Mouse (Mus musculus) megakaryocyte progenitor cell, adult 5-6 weeks (primary cell): ENCODE results near the gene Cab39l. TPM values are rescaled to one million over a fixed set of nuclear protein-coding genes. Genes with fewer than 3 reads are reported as not detected.

ENCODE experiments used
- ATAC-seq: replicated peaks from 2 replicates; pipeline ENCODE4 v1.8.0; 2016; ENCODE audit warnings: mild to moderate bottlenecking, moderate TSS enrichment, inconsistent platforms; ENCODE audit not compliant: poor library complexity
- total RNA-seq, 2 experiments: library from RNA; stranded (forward) in 1 of 2; stranded (reverse) in 1 of 2; fragments of 157-497, 149-512 nt in 1 of 2; fragments of 200-1000 nt in 1 of 2; gene quantifications; 2 replicates each; pipeline versions ENCODE4 v1.2.3 to v1.2.4; 2015 to 2017

Gene Cab39l
- total RNA-seq, 2 experiments from 2014 or later: 31.0 to 44.4 TPM

- ATAC-seq: no peak
Observed at GRCm38 (mm10) chr14:59497928-59498327, 57.2 kb downstream of the Cab39l start.

DNA sequence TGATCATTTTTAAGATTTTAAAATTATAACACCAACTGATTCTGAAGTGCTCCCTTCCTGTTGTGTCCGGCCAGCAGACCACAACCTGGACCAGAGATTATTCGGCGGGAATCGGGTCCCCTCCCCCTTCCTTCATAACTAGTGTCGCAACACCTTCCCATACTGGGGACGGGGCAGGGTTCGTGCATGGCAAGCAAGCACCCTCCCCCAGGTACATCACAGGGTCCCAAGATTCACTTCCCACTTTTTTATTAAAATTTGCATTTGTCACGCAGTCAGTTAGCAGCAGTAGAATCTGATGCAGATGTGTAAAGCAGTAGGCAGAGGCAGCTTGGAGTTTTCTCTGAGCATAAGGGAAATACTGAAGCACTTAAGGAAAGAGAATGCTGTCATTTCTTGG, 64.1 kb downstream of the Cab39l start:
- peak; percentile 88 for ATAC-seq

DNA sequence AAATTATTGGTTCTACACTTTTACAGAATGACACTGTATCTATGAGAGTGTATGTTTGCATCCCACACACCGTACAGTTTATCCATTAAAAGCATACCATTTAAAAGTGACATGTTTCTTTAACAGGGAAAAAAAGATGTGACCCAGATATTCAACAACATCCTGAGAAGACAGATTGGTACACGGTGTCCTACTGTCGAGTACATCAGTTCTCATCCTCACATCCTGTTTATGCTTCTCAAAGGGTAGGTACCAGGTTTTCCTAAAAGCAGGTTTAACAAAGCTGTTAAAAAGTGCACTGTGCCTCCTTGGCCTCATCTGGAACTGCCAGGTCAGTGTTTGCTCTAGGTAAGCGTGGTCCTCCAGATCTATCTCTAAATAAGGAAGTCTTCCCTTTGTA, 65.4 kb downstream of the Cab39l start:
- no peak for ATAC-seq

GRCm38 (mm10) chr14:59513922-59514444, 73.2 kb downstream of the Cab39l start:
- ATAC-seq: no peak

DNA sequence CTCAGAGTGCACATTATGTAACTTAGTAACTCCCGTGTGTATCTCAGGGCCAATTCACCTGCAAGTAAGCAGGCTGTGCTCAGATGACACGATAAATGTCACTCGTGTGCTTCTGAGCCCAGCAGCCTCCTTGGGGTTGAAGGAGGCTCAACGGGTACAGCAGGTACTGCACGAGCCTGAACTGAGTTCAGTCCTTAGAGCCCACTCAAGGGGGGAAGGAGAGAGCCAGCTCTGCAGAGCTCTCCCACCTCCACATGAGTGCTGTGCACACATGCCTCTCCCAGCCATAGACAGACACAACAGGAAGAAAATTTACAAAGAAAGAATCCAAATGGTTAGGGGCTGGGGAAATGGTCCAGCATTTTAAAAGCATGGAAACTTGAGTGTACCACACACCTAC, 85.1 kb downstream of the Cab39l start:
- no peak for ATAC-seq

GRCm38 (mm10) chr14:59530801-59531200, 90.0 kb downstream of the Cab39l start:
- no peak for ATAC-seq

GRCm38 (mm10) chr14:59532986-59533385, 92.2 kb downstream of the Cab39l start:
- no peak for ATAC-seq

DNA sequence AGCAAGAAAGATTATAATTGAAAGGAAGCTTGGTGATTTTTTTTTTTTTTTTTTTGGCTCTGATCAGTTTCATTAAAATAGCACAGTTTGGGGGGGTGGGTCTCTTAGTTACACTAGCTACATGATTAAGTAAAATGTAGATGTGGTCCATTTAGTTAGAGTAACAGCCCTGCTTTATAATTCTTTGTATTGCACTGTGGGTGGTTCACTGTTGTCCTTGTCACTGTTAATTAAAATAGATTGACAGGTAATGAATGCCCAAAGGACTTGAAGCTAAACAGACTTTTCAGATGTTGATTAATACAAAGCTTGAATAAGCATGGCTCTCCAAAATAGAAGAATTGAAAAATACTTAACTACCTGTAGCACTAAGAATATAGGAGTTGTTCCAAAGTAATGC, 93.1 kb downstream of the Cab39l start:
- no peak for ATAC-seq

DNA sequence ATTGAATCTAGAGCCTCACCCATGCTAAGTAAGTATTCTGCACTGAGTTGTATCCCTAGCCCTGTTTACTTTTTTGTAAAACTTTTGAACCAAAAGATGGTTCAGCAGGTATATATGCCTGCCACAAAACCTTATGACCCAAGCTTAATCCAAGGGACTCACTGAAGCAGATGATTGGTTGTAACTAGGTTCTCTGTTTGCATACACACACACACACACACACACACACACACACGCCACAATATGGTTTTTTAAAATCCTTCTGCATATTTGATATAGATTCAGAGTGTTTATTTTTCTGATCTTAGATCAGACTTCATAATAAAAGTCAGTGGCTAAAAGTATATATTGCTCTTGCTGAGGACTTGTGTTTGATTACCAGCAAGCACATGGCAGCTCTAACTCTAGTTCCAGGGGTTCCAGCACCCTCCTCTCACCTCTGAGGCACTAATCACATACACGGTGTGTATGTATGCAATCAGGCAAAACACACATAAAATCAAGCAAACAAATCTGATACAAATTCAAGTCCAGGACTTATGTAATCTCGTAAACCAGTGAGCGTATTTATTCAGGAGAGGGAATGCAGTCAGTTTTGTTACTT, 97.2 kb downstream of the Cab39l start:
- ATAC-seq: no peak

GRCm38 (mm10) chr14:59540230-59540629, 99.5 kb downstream of the Cab39l start:
- no peak for ATAC-seq

DNA sequence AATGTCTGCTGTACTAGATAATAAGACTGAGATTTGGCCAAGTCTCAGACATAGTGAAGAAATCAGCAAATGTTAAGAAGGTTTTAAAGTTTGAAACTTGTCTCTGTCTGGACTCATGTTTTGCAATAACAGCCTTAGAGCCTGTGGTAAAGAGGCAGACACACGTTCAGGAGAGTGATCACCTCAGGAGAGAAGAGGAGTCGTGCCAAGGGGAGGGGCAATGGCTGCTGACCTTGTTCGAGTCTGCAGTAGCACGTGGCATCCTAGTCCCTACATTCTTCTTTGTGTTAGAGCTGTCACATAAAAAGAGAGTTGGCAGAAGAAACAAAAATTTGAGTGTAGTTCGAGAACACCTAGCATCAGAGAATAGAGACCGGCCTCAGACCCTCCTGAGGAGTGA, 100.0 kb downstream of the Cab39l start:
- no peak for ATAC-seq

GRCm38 (mm10) chr14:59543158-59543826, 102.5 kb downstream of the Cab39l start:
- no peak for ATAC-seq

DNA sequence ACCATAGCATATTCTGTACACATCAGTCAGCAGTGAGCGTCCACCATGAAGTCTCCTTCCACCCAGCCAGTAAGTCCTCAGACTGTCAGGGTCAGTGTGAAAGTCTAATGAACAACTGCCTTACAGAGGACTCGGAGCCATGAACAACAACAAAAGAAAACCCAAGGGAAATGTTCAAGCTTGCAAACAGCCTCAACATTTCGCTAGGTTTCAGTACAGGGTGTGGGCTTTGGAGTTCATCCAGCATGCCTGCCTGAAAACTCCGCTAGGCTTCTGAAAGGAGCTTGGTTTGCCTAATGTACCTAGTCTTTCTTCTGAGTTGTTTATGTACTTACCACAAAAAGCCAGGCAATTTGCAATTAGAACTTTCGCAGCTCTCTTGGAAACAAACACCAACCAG, 103.2 kb downstream of the Cab39l start:
- no peak for ATAC-seq

DNA sequence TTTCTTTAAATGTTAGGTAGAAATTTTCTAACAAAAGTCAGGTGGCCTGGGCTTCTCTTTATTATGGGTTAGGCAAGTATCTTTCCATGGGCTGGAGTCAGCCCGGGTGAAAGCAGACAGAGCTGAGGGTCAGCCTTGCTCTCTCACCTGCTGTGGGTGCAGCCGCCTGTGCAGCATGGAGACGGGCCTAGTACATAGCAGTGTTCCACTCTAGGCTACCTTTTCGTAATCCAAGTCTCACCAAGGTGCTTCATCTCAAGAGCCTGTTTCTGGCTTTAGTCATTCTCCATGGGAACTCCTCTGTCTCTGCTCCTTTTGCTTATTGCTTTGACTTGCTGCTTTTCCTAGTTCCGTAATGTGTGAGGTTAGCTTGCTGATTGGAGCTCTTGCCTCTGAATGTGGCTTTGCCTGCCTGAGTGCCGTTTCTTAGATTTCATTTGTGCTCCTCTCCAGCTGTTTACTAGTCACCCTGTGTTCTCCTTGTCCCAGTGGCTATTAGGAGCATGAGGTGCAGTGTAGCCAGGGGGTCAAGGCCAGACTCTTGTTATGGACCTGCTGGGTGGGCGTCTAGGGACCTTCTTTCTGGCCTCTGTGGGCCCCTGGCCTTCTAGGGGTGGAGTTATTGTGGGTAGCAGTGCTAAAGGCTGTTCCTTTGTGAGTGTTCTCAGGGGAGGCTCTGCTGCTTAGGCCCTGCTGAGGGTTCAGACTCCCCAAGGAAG, 105.5 kb downstream of the Cab39l start:
- ATAC-seq: no peak

- ATAC-seq: no peak
Observed at GRCm38 (mm10) chr14:59547530-59547929, 106.8 kb downstream of the Cab39l start.

DNA sequence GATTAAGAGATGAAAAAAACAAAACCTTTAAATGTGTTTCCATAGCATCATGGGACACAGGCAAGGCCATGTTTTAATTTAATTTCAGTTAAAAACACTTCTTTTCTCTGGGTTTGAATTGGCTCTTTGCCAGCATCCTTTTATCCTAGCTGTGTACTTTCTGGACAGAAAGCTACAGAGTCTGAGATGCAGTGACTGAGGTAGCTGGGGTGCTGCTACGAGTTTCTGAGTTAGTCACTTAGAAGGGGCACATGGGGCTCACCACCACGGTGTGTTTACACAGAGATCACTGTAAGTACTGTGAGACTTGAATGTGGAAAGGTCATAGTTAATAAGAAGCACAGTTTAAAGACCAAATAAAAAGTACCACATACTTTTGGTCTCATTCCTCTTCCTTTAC, 107.8 kb downstream of the Cab39l start:
- no peak for ATAC-seq

DNA sequence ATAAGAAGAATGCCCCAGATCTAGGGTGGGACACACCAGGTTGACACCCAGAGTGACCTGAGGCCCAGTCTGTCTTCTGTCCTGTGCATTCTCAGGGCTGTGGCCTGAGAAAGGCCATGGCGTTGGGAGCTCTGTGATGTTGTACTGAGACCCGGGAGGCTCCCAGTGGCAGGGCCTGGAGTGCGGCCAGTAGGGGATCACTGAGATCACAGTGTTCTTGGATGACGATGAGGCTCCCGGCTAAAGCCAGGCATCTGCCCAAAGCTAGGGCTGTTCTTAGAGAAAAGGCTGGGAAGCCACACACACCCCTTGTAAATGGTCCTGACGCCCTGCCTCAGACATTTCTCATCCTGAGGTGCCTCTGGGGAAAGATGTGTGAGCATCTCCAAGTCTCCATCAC, 108.3 kb downstream of the Cab39l start:
- no peak for ATAC-seq

GRCm38 (mm10) chr14:59550841-59551240, 110.1 kb downstream of the Cab39l start:
- no peak for ATAC-seq

GRCm38 (mm10) chr14:59551956-59552355, 111.2 kb downstream of the Cab39l start:
- no peak for ATAC-seq

DNA sequence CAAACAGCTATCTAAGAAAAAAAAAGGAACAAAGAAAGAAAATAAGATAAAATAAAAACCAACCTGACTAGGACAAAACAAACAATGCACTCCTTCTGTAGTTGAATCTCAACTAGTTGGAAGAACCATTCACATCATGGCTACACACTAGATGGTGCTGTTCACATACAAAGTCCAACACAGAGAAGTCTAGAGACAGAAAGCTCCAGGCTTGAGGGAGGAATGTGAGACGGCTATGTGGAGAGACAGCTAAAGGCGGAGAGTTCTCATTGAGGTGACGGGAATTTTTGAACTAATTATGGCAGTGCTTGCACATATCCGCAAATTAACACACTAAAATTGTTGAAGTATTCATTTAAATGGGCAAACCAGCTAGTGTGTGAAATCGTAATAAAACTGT, 113.3 kb downstream of the Cab39l start:
- no peak for ATAC-seq

GRCm38 (mm10) chr14:59555018-59555417, 114.2 kb downstream of the Cab39l start:
- peak; percentile 26; the same call in 1 of the 2 replicates for ATAC-seq

- peak; percentile 73 for ATAC-seq
Observed at GRCm38 (mm10) chr14:59555928-59556531, 115.3 kb downstream of the Cab39l start.
